Mouse (Mus musculus): Measurements from ENCODE around the gene Spint2. TPM values are rescaled to one million over a fixed set of nuclear protein-coding genes. Genes with fewer than 3 reads are reported as not detected.

Gene Spint2
- polyA plus RNA-seq, 1 experiment, result 264 TPM

- Histone ChIP-seq H3K4me3 (ENCODE audit: low read depth, low read length) (no peak overlapping the region), H3K9ac (ENCODE audit: low read depth, poor library complexity, severe bottlenecking) (no peak overlapping the region), H3K4me1 (ENCODE audit: control insufficient read depth, insufficient read depth, low read length) (peaks cover 10% of the 10 kb centered on the region), H3K27ac (ENCODE audit: insufficient read depth, low read length) (0 out of 2 replicates have a peak overlapping the region, but pooled peaks have one; percentile 12), H3K9me3 (replicated peaks; ENCODE audit: control insufficient read depth, insufficient read depth, low read length, poor library complexity, severe bottlenecking) (no peaks in the 10 kb centered on the region), H3K36me3 (ENCODE audit: control insufficient read depth, insufficient read depth, low read length, poor library complexity, severe bottlenecking) (no peaks in the 10 kb centered on the region), H3K27me3 (ENCODE audit: control insufficient read depth, insufficient read depth, low read length, poor library complexity, severe bottlenecking) (no peaks in the 10 kb centered on the region)
- no peak for TF ChIP-seq EP300 (IDR thresholded peaks at IDR 0.05; ENCODE audit: insufficient read depth, low read depth, low read length)
- no peak for TF ChIP-seq POLR2A (IDR thresholded peaks at IDR 0.05; ENCODE audit: insufficient read depth, low read length)
- TF ChIP-seq CTCF (IDR thresholded peaks at IDR 0.05; ENCODE audit: low read depth, low read length), result peak; percentile 30
Measured at GRCm38 (mm10) chr7:29287481-29287880, 5.8 kb upstream of the Spint2 start.

GRCm38 (mm10) chr7:29284523-29284922 lies 2.8 kb upstream of the Spint2 start:
- Histone ChIP-seq H3K4me1 (ENCODE audit: control insufficient read depth, insufficient read depth, low read length) (no peaks in the 10 kb centered on the region), H3K4me3 (ENCODE audit: low read depth, low read length) (no peak overlapping the region), H3K9ac (ENCODE audit: low read depth, poor library complexity, severe bottlenecking) (no peak overlapping the region), H3K27me3 (ENCODE audit: control insufficient read depth, insufficient read depth, low read length, poor library complexity, severe bottlenecking) (no peaks in the 10 kb centered on the region), H3K27ac (ENCODE audit: insufficient read depth, low read length) (no peak overlapping the region), H3K36me3 (ENCODE audit: control insufficient read depth, insufficient read depth, low read length, poor library complexity, severe bottlenecking) (no peaks in the 10 kb centered on the region), H3K9me3 (replicated peaks; ENCODE audit: control insufficient read depth, insufficient read depth, low read length, poor library complexity, severe bottlenecking) (no peaks in the 10 kb centered on the region)
- TF ChIP-seq POLR2A (IDR thresholded peaks at IDR 0.05; ENCODE audit: insufficient read depth, low read length), result no peak
- no peak for TF ChIP-seq CTCF (IDR thresholded peaks at IDR 0.05; ENCODE audit: low read depth, low read length)
- TF ChIP-seq EP300 (IDR thresholded peaks at IDR 0.05; ENCODE audit: insufficient read depth, low read depth, low read length), result no peak

DNA sequence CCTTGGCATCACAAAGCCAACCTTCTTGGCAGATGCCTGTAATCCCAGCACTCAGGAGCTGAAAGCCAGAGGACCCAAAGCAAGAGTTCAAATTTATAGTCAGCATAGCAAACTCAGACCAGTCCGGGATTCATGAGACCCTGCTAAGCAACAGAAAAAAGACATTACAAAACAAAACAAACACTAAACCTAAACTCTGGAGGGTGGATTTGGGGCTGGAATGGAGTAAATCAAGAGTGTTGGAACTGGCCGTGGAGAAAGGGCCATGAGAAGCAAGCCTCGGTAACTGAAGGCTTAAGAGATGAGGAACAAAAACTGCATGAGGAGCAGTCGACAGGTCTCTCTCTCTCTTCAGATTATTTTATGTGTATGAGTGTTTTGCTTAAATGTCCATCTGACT lies 2.2 kb upstream of the Spint2 start:
- Histone ChIP-seq H3K27me3 (ENCODE audit: control insufficient read depth, insufficient read depth, low read length, poor library complexity, severe bottlenecking) (no peaks in the 10 kb centered on the region), H3K4me1 (ENCODE audit: control insufficient read depth, insufficient read depth, low read length) (no peaks in the 10 kb centered on the region), H3K9ac (ENCODE audit: low read depth, poor library complexity, severe bottlenecking) (no peak overlapping the region), H3K27ac (ENCODE audit: insufficient read depth, low read length) (no peak overlapping the region), H3K9me3 (replicated peaks; ENCODE audit: control insufficient read depth, insufficient read depth, low read length, poor library complexity, severe bottlenecking) (no peaks in the 10 kb centered on the region), H3K36me3 (ENCODE audit: control insufficient read depth, insufficient read depth, low read length, poor library complexity, severe bottlenecking) (peaks cover 4% of the 10 kb centered on the region; the same call in 1 of the 2 replicates), H3K4me3 (ENCODE audit: low read depth, low read length) (no peak overlapping the region)
- TF ChIP-seq CTCF (IDR thresholded peaks at IDR 0.05; ENCODE audit: low read depth, low read length), result no peak
- TF ChIP-seq EP300 (IDR thresholded peaks at IDR 0.05; ENCODE audit: insufficient read depth, low read depth, low read length), result no peak
- TF ChIP-seq POLR2A (IDR thresholded peaks at IDR 0.05; ENCODE audit: insufficient read depth, low read length), result no peak

DNA sequence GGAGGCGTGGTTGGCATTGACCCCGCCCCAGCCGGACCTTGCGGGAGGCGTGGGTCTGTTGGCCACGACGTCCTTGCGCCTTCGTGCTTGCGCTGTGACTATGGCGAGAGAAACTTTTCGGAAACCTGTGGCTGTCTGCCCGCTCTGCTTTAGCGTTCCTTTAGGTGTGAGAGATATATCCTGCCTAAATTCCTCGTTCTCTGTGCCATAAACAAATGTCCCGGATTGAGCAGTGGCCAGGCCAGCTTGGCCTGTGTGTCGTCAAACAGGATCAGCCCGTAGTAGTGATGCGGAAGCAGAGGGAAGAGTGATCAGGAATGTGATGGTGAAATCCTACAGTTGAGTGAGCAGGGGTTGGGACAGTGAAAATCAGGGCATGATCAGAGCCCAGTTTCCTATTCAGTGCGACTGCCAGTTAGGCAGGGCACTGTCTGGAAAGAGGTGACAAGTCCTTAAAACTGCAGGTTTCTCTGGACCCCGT lies 402 bp upstream of the Spint2 start:
- Histone ChIP-seq H3K27me3 (ENCODE audit: control insufficient read depth, insufficient read depth, low read length, poor library complexity, severe bottlenecking) (no peaks in the 10 kb centered on the region), H3K9me3 (replicated peaks; ENCODE audit: control insufficient read depth, insufficient read depth, low read length, poor library complexity, severe bottlenecking) (no peaks in the 10 kb centered on the region), H3K4me3 (ENCODE audit: low read depth, low read length) (peak overlapping the region; percentile 51), H3K27ac (ENCODE audit: insufficient read depth, low read length) (no peak overlapping the region), H3K36me3 (ENCODE audit: control insufficient read depth, insufficient read depth, low read length, poor library complexity, severe bottlenecking) (peaks cover 8% of the 10 kb centered on the region), H3K4me1 (ENCODE audit: control insufficient read depth, insufficient read depth, low read length) (no peaks in the 10 kb centered on the region), H3K9ac (ENCODE audit: low read depth, poor library complexity, severe bottlenecking) (peak overlapping the region; percentile 89; the same call in 1 of the 2 replicates)
- TF ChIP-seq EP300 (IDR thresholded peaks at IDR 0.05; ENCODE audit: insufficient read depth, low read depth, low read length), result no peak
- TF ChIP-seq POLR2A (IDR thresholded peaks at IDR 0.05; ENCODE audit: insufficient read depth, low read length), result no peak
- no peak for TF ChIP-seq CTCF (IDR thresholded peaks at IDR 0.05; ENCODE audit: low read depth, low read length)

DNA sequence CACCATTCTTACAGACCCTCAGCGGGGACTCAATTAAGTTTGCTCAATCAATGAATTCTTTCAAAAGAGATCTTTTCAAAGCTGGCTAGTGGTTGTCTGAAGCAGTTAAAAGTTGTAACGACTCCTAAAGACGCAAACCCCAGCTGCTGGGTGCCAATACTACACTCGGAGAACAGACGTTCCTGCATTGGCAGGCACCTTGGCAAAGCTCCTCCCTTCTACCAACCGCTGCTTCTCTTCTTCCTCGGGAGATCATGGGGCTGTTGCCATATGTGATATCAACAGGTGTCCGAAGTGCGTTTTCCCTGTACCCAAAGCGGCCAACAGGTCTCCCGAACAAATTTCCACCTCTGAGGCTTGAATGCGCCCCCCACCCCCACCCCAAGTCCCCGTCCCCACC lies 911 bp downstream of the Spint2 start:
- Histone ChIP-seq H3K4me3 (ENCODE audit: low read depth, low read length) (peak overlapping the region; percentile 87), H3K9ac (ENCODE audit: low read depth, poor library complexity, severe bottlenecking) (peak overlapping the region; percentile 89), H3K9me3 (replicated peaks; ENCODE audit: control insufficient read depth, insufficient read depth, low read length, poor library complexity, severe bottlenecking) (no peaks in the 10 kb centered on the region), H3K27me3 (ENCODE audit: control insufficient read depth, insufficient read depth, low read length, poor library complexity, severe bottlenecking) (no peaks in the 10 kb centered on the region), H3K4me1 (ENCODE audit: control insufficient read depth, insufficient read depth, low read length) (peaks cover 2% of the 10 kb centered on the region), H3K36me3 (ENCODE audit: control insufficient read depth, insufficient read depth, low read length, poor library complexity, severe bottlenecking) (peaks cover 14% of the 10 kb centered on the region), H3K27ac (ENCODE audit: insufficient read depth, low read length) (peak overlapping the region; percentile 5; the same call in 1 of the 2 replicates)
- TF ChIP-seq POLR2A (IDR thresholded peaks at IDR 0.05; ENCODE audit: insufficient read depth, low read length), result no peak

DNA sequence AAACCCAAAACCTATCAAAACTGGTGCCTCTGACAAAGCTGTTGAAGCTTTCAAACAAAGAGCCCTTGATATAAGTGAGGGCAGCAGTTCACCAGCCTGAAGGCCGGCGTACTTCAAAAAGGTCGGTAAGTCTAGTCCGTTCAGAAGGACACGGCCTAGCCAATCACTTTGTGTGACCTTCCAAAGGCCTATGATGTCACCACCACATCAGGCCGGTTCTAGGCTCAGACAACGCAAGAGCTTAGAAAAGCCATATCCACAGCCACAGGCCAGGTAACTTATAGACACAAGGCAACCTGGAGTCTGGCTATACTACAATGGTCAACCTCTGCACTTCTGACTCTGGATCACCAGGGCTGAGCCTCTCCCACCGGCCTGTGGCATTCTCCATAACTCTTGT lies 1.8 kb downstream of the Spint2 start:
- H3K4me1 ChIP-seq (ENCODE audit: control insufficient read depth, insufficient read depth, low read length), result peaks cover 2% of the 10 kb centered on the region
- H3K4me3 ChIP-seq (ENCODE audit: low read depth, low read length), result peak overlapping the region; percentile 87
- H3K36me3 ChIP-seq (ENCODE audit: control insufficient read depth, insufficient read depth, low read length, poor library complexity, severe bottlenecking), result peaks cover 14% of the 10 kb centered on the region
- no peaks in the 10 kb centered on the region for H3K27me3 ChIP-seq (ENCODE audit: control insufficient read depth, insufficient read depth, low read length, poor library complexity, severe bottlenecking)
- TF ChIP-seq POLR2A (IDR thresholded peaks at IDR 0.05; ENCODE audit: insufficient read depth, low read length) (no peak), EP300 (IDR thresholded peaks at IDR 0.05; ENCODE audit: insufficient read depth, low read depth, low read length) (no peak), CTCF (IDR thresholded peaks at IDR 0.05; ENCODE audit: low read depth, low read length) (no peak)
- peak overlapping the region; percentile 89 for H3K9ac ChIP-seq (ENCODE audit: low read depth, poor library complexity, severe bottlenecking)
- no peak overlapping the region for H3K27ac ChIP-seq (ENCODE audit: insufficient read depth, low read length)
- H3K9me3 ChIP-seq (replicated peaks; ENCODE audit: control insufficient read depth, insufficient read depth, low read length, poor library complexity, severe bottlenecking), result no peaks in the 10 kb centered on the region

Data from ES-Bruce4 (cell line).